10 mouse cellular contexts compared by ENCODE assay signal in the genomic region with DNA sequence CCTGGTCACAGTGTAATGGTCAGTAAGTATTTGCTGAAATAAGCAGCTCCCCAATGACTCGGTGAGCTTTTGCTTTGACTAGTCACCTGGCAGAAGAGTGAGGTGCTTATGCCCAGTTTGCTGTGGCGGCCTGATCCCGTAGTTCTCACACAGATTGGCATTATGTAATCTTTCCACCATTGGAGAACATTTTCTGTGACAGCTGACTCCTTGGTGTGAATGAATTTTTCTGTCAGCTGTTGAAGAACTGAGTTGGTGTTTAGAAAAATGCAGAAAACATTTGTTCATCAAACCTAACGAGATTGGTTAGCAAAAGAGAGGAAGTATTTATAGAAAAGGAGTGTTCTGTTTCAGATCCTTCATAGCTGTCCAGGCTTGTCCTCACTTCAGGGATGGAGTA. TPM values are rescaled to one million over a fixed set of nuclear protein-coding genes. Genes with fewer than 3 reads are reported as not detected.
DNase-seq lines count a peak whose midpoint lies in the region; ATAC-seq and TF ChIP-seq lines count a peak whose summit lies in the region.
"Had no signal": no experiment of that assay in that cellular context is flagged by ENCODE, and none has a peak within 500 bp of the region (broad histone marks: within the 10 kb centered on the region; RNA-seq: fewer than 3 reads in every experiment).

No protein-coding gene starts in this region.

- no peaks in the 10 kb centered on the region for H3K9me3 ChIP-seq in forebrain, embryonic 13.5 days (replicated peaks)
- no peaks in the 10 kb centered on the region for H3K9me3 ChIP-seq in forebrain, embryonic 11.5 days (ENCODE audit: control insufficient read depth, low read length)
- H3K9me3 ChIP-seq in kidney, embryonic 15.5 days (replicated peaks): no peaks in the 10 kb centered on the region
- no peaks in the 10 kb centered on the region for H3K9me3 ChIP-seq in intestine, embryonic 15.5 days

- no peak overlapping the region for H3K9ac ChIP-seq in forebrain, embryonic 13.5 days
- no peak overlapping the region for H3K9ac ChIP-seq in forebrain, embryonic 11.5 days (ENCODE audit: low read length)
- H3K9ac ChIP-seq in kidney, embryonic 15.5 days: no peak overlapping the region
- no peak overlapping the region for H3K9ac ChIP-seq in intestine, embryonic 15.5 days

- 56% methylated on average over 4 of the region's 4 CpGs for WGBS in forebrain, embryonic 13.5 days
- 75% methylated on average over 4 of the region's 4 CpGs for WGBS in forebrain, embryonic 11.5 days
- WGBS in kidney, embryonic 15.5 days: 70% methylated on average over 4 of the region's 4 CpGs
- 63% methylated on average over 4 of the region's 4 CpGs for WGBS in intestine, embryonic 15.5 days

- no peak overlapping the region for H3K4me3 ChIP-seq in forebrain, embryonic 13.5 days
- H3K4me3 ChIP-seq in forebrain, embryonic 11.5 days (ENCODE audit: low read depth, low read length): no peak overlapping the region
- H3K4me3 ChIP-seq in kidney, embryonic 15.5 days (replicated peaks): no peak overlapping the region
- H3K4me3 ChIP-seq in intestine, embryonic 15.5 days (replicated peaks): no peak overlapping the region

- 0 out of 2 replicates have a peak overlapping the region, but pooled peaks have one; percentile 12 for H3K27ac ChIP-seq in forebrain, embryonic 13.5 days
- H3K27ac ChIP-seq in forebrain, embryonic 11.5 days (ENCODE audit: low read depth, low read length): no peak overlapping the region
- peak overlapping the region; percentile 30; the same call in 1 of the 2 replicates for H3K27ac ChIP-seq in kidney, embryonic 15.5 days
- 0 out of 2 replicates have a peak overlapping the region, but pooled peaks have one; percentile 9 for H3K27ac ChIP-seq in intestine, embryonic 15.5 days
- H3K27ac ChIP-seq: macrophage had no signal

- H3K4me1 ChIP-seq in forebrain, embryonic 13.5 days: peaks cover 32% of the 10 kb centered on the region
- H3K4me1 ChIP-seq in forebrain, embryonic 11.5 days (replicated peaks; ENCODE audit: control insufficient read depth, insufficient read depth, low read length): peaks cover 10% of the 10 kb centered on the region; the same call in 1 of the 2 replicates
- peaks cover 49% of the 10 kb centered on the region for H3K4me1 ChIP-seq in kidney, embryonic 15.5 days
- H3K4me1 ChIP-seq in intestine, embryonic 15.5 days (replicated peaks): peaks cover 15% of the 10 kb centered on the region

- no peak overlapping the region for H3K4me2 ChIP-seq in forebrain, embryonic 13.5 days
- no peak overlapping the region for H3K4me2 ChIP-seq in forebrain, embryonic 11.5 days (ENCODE audit: low read depth, low read length, severe bottlenecking)
- H3K4me2 ChIP-seq in kidney, embryonic 15.5 days: no peak overlapping the region
- H3K4me2 ChIP-seq in intestine, embryonic 15.5 days (replicated peaks): no peak overlapping the region

- no peak for DNase-seq in forebrain, embryonic 11.5 days (ENCODE audit: low spot score)
- DNase-seq in kidney, adult 18-20 months: no peak
- DNase-seq in brain, embryonic 14.5 days (ENCODE audit: low read depth): peak; percentile 47
- DNase-seq: thymus, postnatal 36 days had no signal

- no peaks in the 10 kb centered on the region for H3K27me3 ChIP-seq in forebrain, embryonic 13.5 days
- no peaks in the 10 kb centered on the region for H3K27me3 ChIP-seq in forebrain, embryonic 11.5 days (ENCODE audit: control insufficient read depth, insufficient read depth, low read length)
- no peaks in the 10 kb centered on the region for H3K27me3 ChIP-seq in kidney, embryonic 15.5 days
- H3K27me3 ChIP-seq in intestine, embryonic 15.5 days (replicated peaks): no peaks in the 10 kb centered on the region

- no peaks in the 10 kb centered on the region for H3K36me3 ChIP-seq in forebrain, embryonic 13.5 days (ENCODE audit: poor library complexity, severe bottlenecking)
- no peaks in the 10 kb centered on the region for H3K36me3 ChIP-seq in forebrain, embryonic 11.5 days (ENCODE audit: control insufficient read depth, insufficient read depth, low read length)
- H3K36me3 ChIP-seq in kidney, embryonic 15.5 days: no peaks in the 10 kb centered on the region
- H3K36me3 ChIP-seq in intestine, embryonic 15.5 days: no peaks in the 10 kb centered on the region

- TF ChIP-seq CTCF in brain, embryonic 14.5 days (IDR thresholded peaks at IDR 0.05; ENCODE audit: borderline replicate concordance, extremely low read depth, insufficient read depth, insufficient read length): no peak

- ATAC-seq in forebrain, embryonic 13.5 days: no peak
- no peak for ATAC-seq in forebrain, embryonic 11.5 days (replicated peaks; ENCODE audit: low FRiP score)
- no peak for ATAC-seq in kidney, embryonic 15.5 days (replicated peaks; ENCODE audit: low FRiP score)
- no peak for ATAC-seq in intestine, embryonic 15.5 days
- ATAC-seq in megakaryocyte progenitor cell, adult 5-6 weeks (replicated peaks; ENCODE audit: poor library complexity): no peak
- ATAC-seq in CD4-positive, CD25-positive, alpha-beta regulatory T cell, adult 4 months: no peak

- TF ChIP-seq POLR2A in brain, embryonic 14.5 days (IDR thresholded peaks at IDR 0.05; ENCODE audit: borderline replicate concordance, extremely low read depth, insufficient read depth, insufficient read length, poor library complexity, severe bottlenecking): no peak

RNA-seq across cellular contexts. Expression of a gene that starts 34.6 kb away (rescaled TPM):
- polyA plus RNA-seq in forebrain, embryonic 13.5 days (2015; fragmentation: Nextera tagmentation; extraction: Ambion mirVana): 55.5 and 67.0 TPM in 2 replicates
- 19.7 and 21.4 TPM in 2 replicates for polyA plus RNA-seq in forebrain, embryonic 11.5 days (2014; fragmentation: Nextera tagmentation; extraction: Ambion mirVana)
- 36.2 and 41.6 TPM in 2 replicates for polyA plus RNA-seq in kidney, embryonic 15.5 days (2015; fragmentation: Nextera tagmentation; extraction: Ambion mirVana)
- 48.9 and 83.4 TPM in 2 replicates for polyA plus RNA-seq in brain, embryonic 14.5 days (2012; rRNA removed)
- polyA plus RNA-seq in intestine, embryonic 15.5 days (2015; fragmentation: Nextera tagmentation; extraction: Ambion mirVana): 28.1 and 28.3 TPM in 2 replicates
- 22.2 and 23.8 TPM in 2 replicates for total RNA-seq in megakaryocyte progenitor cell, adult 5-6 weeks (2015)
- 14.3 and 20.4 TPM in 2 replicates for total RNA-seq in megakaryocyte progenitor cell, adult 5-6 weeks (2017)
- 10 to 100 TPM; 19.3 to 37.7 TPM for polyA plus RNA-seq in CD4-positive, CD25-positive, alpha-beta regulatory T cell, adult 4 months (2017; shearing (Covaris generic))
